Mouse (Mus musculus) C2C12 (cell line): Measurements from ENCODE around the gene Arhgap28.

Experiments used
- CEBPB ChIP-seq: IDR thresholded peaks from one replicate; pipeline ENCODE4 v1.6.1; 2011; ENCODE audit warnings: low read depth, mild to moderate bottlenecking, control low read depth, moderate library complexity
- CTCF ChIP-seq: IDR thresholded peaks from one replicate; pipeline ENCODE4 v1.5.1; 2011; ENCODE audit not compliant: control insufficient read depth, insufficient read depth, insufficient read length
- FOSL1 ChIP-seq: IDR thresholded peaks from one replicate; pipeline ENCODE4 v1.8.0; 2011; ENCODE audit warnings: mild to moderate bottlenecking, low read length; ENCODE audit not compliant: poor library complexity, insufficient read depth, severe bottlenecking
- MAX ChIP-seq: IDR thresholded peaks from one replicate; pipeline ENCODE4 v1.6.1; 2011; ENCODE audit warnings: mild to moderate bottlenecking, control low read depth
- MYOG ChIP-seq: IDR thresholded peaks from one replicate; pipeline ENCODE4 v1.6.1; 2011; ENCODE audit not compliant: control insufficient read depth, insufficient read length; ENCODE audit errors: extremely low read depth
- USF1 ChIP-seq: IDR thresholded peaks from one replicate; pipeline ENCODE4 v1.6.1; 2011; ENCODE audit warnings: low read depth, mild to moderate bottlenecking, control low read depth, moderate library complexity

- TF ChIP-seq MAX (no peak), CTCF (no peak), CEBPB (no peak), MYOG (no peak), USF1 (no peak), FOSL1 (no peak)
These were observed 14.2 kb downstream of the Arhgap28 start for GRCm38 (mm10) chr17:67989716-67990115.
